In the genomic region with DNA sequence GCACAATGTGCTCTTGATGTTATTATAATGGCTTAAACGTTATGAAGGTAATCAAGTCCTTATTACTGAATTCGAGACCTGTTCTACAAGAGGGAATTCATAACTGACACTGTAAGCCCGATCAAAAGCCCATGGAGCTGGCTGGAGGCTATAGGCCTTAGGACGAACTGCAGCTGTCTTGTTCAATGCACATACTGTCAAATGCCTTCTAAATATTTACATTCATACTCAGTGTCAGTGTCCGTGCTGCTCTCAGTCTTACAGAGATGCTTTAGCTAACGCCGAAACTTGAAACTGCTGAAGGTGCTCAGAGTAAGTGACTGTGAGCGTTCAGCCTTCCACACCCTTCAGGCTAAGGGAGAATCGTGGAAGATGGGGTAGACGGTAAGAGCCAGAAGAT, we compare ENCODE assay signal across 35 mouse cellular contexts.
"Had no signal": no experiment of that assay in that cellular context is flagged by ENCODE, and none has a peak within 500 bp of the region (broad histone marks: within the 10 kb centered on the region; RNA-seq: fewer than 3 reads in every experiment).

No protein-coding gene starts in this region.

- H3K4me2 ChIP-seq: heart, embryonic 11.5 days; heart, embryonic 12.5 days; heart, embryonic 13.5 days; heart, embryonic 15.5 days; hindbrain, embryonic 12.5 days; hindbrain, embryonic 13.5 days; hindbrain, embryonic 14.5 days; hindbrain, embryonic 15.5 days; intestine, embryonic 15.5 days; kidney, embryonic 15.5 days had no signal

- H3K27ac ChIP-seq: heart, adult 2 months; heart, embryonic 10.5 days; heart, embryonic 13.5 days; heart, embryonic 15.5 days; hindbrain, embryonic 10.5 days; hindbrain, embryonic 12.5 days; hindbrain, embryonic 13.5 days; hindbrain, embryonic 14.5 days; hindbrain, embryonic 15.5 days; hindbrain, postnatal 0 days; intestine, embryonic 15.5 days; kidney, embryonic 15.5 days; kidney, postnatal 0 days; layer of hippocampus, adult 2 months had no signal

- H3K4me1 ChIP-seq: hindbrain, embryonic 12.5 days; hindbrain, embryonic 13.5 days; hindbrain, embryonic 15.5 days had no signal

- H3K27me3 ChIP-seq: heart, embryonic 12.5 days; heart, embryonic 13.5 days; heart, embryonic 15.5 days; hindbrain, embryonic 12.5 days; hindbrain, embryonic 13.5 days; hindbrain, embryonic 15.5 days; intestine, embryonic 15.5 days; kidney, embryonic 15.5 days had no signal

- H3K36me3 ChIP-seq: heart, embryonic 10.5 days; heart, embryonic 12.5 days; heart, embryonic 13.5 days; heart, embryonic 15.5 days; hindbrain, embryonic 10.5 days; hindbrain, embryonic 12.5 days; hindbrain, embryonic 13.5 days; hindbrain, embryonic 15.5 days; intestine, embryonic 15.5 days; kidney, embryonic 15.5 days had no signal

- H3K4me3 ChIP-seq: heart, adult 2 months; heart, embryonic 10.5 days; heart, embryonic 12.5 days; heart, embryonic 13.5 days; heart, embryonic 15.5 days; hindbrain, embryonic 10.5 days; hindbrain, embryonic 12.5 days; hindbrain, embryonic 13.5 days; hindbrain, embryonic 15.5 days; intestine, embryonic 15.5 days; kidney, embryonic 15.5 days; layer of hippocampus, adult 2 months had no signal

- DNase-seq: heart, adult 2 months; heart, postnatal 10 days; heart, postnatal 14 days; heart, postnatal 36 days; kidney, adult 11 months; kidney, adult 18-20 months; kidney, adult 2 months; kidney, adult 8-10 months; kidney, adult 9 months; kidney, postnatal 10 days; kidney, postnatal 14 days; kidney, postnatal 25 days; kidney, postnatal 36 days; kidney, postnatal 4 days; layer of hippocampus, adult 9-11 months; layer of hippocampus, postnatal 36 days had no signal

- H3K9me3 ChIP-seq: heart, embryonic 10.5 days; heart, embryonic 12.5 days; heart, embryonic 13.5 days; heart, embryonic 15.5 days; hindbrain, embryonic 10.5 days; hindbrain, embryonic 12.5 days; hindbrain, embryonic 13.5 days; hindbrain, embryonic 15.5 days; intestine, embryonic 15.5 days; kidney, embryonic 15.5 days had no signal

- H3K9ac ChIP-seq: heart, embryonic 12.5 days; heart, embryonic 13.5 days; heart, embryonic 15.5 days; hindbrain, embryonic 12.5 days; hindbrain, embryonic 13.5 days; hindbrain, embryonic 14.5 days; hindbrain, embryonic 15.5 days; intestine, embryonic 15.5 days; kidney, embryonic 15.5 days had no signal

- ATAC-seq: hindbrain, embryonic 16.5 days; hindbrain, postnatal 0 days; inflammation-experienced regulatory T-cells, adult 6 months; intestine, embryonic 15.5 days; intestine, embryonic 16.5 days; intestine, postnatal 0 days had no signal
